Mouse (Mus musculus) right cerebral cortex, postnatal 25 days (tissue): ENCODE data around the gene Ankrd10.
"Not testable (repeated sequence)": the region's sequence is repeated elsewhere in the genome, so short reads cannot be mapped to it uniquely, and the experiment has no call there.

ENCODE experiments used
- DNase-seq: peaks from one replicate; pipeline ENCODE4 v3.0.0; 2022

Ankrd10 gene

DNA sequence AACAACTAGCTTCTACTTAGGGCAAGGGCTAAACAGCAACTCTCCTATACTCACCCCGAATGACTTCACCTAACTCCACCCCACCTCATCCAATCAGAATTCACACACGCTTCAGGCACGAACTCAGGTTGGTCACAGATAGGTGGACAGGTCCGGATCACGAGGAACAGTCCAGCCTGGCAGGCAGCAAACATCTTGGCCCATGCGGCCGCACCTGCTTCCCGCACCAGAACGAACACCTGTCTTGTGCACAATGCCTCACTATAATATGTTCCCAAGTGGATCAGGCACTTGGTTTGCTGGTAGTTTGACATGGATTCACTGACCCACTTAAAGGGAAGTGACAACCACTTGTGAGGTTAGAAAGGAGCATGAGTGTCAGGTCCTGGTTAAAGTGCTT, 26.7 kb downstream of the Ankrd10 start:
- no peak for DNase-seq

- DNase-seq, result peak; percentile 24
Observed at GRCm38 (mm10) chr8:11602006-11602680, 33.4 kb downstream of the Ankrd10 start.

DNA sequence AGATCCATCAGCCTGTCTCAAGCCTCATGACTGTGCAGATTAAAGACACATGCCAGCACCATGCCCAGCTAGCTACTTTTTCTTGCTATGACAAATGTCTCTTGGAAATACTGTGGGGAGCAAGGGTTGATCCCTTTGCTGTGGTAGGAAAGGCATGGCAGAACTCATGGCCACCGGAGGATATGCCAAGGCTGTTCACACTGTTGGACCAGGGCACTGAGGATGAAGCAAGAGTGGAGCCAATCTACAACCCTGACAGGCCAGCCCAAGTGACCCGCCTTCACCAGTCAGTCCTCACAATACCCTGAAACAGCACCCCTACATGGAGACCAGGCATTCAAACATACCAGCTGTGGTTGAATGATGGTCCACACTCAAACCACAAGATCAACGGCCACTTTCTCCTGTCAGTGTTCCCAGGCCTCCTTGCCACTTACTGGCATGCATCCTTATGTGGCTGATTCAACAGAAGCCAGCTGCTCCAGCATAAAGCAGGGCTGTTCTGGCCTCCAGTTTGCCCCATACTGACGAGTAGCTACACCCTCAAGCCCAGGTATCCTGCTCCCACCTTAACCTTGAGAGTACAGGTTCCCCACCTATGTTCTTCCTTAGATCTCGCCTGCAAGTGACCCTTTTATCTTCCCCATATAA, 35.1 kb downstream of the Ankrd10 start:
- DNase-seq, result no peak

- no peak for DNase-seq
Observed at GRCm38 (mm10) chr8:11593222-11593884, 42.2 kb downstream of the Ankrd10 start.

- no peak for DNase-seq
Observed at GRCm38 (mm10) chr8:11592296-11592695, 43.3 kb downstream of the Ankrd10 start.

DNA sequence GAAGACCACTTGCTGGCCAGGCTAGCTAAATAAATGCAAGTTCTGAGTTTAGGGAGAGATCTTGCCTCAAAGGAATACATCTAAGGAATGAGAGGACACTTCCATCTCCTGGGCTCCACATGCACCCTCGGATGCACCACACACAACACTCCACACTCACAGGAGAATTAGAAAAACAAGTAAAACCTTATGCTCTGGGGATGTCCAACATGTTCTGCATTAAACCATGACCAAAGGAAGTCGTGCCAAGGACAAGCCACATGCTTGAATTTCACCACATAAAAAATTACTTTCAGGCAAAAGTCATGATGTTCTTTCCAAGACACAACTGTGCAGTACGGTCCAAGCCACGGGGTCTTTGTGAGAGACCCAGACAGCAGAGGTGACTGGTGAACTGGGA, 43.7 kb downstream of the Ankrd10 start:
- DNase-seq, result no peak

DNA sequence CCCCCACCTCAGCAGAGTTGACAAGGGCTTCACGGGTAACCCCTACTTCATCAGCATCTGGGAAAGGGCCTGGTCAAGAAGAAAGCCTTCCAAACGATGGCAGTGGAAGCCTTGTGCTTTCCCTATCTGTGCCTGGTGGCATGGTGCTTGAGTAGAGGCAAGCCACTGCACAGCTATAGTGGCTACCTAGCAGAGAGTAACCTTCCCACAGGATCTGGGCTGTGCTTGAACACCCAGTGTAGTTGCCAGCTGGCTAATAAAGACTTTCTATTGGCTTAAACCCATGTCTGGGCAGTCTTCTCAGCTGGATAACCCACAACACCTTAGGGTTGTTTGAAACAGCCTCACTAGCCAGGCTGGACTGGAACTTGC, 49.2 kb downstream of the Ankrd10 start:
- DNase-seq, result no peak

DNA sequence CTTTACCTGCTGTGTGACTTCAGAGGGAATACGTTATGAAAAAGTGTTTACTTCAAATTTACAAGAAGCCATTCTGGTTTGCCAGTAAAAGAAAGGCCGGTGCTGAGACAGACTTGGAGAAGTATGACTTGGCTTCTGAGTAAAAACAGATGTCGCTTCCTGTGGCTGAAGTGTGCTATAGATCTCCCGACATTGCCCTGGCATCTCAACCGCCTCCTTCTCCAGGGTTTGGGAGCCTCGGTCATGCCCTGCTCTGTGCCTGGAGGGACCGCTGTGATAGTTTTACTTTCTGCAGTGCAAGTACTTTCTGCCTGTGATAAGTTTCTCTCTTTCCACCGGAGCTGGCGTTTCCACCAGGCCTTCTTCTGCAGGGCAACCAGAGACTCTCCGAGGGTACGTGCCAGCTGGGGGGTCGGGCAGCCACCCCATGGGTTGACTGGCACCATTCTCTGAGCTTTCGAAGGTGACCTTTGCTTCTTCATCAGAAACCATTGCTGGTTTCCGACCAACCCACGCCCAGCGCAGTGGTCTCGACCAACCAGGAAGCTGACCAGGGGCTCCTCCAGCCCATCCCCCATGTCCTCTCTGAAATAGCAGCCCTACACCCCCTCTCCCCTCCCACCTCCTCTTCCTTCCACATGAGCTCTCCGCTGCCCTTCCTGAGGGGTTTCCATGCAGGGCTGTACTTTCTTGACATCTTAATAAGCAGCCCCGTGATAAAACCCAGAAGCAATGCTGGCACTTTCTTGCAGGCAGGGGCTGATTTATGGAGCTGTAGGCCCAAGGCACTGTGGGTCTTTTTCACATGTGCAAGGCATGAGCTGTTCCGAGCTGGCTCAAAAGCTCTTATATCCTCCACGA, 49.8 kb downstream of the Ankrd10 start:
- no peak for DNase-seq

DNA sequence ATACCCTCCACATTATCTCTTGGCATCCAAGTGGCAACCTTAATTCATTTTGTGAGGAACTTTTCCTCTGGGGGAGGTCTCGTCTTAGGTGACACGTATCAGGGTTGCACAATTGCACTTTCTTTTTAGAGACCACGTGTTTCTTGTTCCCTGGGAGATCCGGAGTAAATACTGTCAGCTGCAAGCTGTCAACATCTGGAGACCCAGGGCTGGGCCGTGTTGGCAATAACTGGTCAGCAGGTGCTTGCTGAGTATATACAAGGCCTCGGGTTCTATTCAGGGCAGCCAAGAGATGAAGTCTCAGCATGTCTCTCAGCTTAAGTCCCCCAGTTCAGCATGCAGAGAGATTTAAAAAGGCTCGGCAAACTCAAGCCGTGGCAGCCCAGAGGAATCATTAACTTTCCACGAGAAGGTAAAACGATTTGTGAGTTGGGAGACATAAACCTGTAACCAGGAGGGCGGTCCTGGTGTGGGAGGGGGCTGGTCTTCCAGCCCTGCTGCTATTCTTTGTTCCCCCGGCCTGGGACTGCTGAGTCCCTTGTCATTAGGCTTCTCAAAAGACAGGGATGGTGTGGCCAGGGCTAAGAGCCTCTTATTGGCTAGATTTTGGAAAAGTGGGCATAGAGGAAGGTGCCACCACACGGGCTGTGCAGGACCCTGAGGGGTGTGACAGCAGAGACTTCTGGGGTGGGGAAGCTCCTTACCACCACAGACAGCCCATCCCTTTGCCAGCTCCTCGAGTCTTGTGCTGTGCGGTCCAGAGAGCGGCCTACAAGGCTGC, 59.8 kb downstream of the Ankrd10 start:
- no peak for DNase-seq

DNA sequence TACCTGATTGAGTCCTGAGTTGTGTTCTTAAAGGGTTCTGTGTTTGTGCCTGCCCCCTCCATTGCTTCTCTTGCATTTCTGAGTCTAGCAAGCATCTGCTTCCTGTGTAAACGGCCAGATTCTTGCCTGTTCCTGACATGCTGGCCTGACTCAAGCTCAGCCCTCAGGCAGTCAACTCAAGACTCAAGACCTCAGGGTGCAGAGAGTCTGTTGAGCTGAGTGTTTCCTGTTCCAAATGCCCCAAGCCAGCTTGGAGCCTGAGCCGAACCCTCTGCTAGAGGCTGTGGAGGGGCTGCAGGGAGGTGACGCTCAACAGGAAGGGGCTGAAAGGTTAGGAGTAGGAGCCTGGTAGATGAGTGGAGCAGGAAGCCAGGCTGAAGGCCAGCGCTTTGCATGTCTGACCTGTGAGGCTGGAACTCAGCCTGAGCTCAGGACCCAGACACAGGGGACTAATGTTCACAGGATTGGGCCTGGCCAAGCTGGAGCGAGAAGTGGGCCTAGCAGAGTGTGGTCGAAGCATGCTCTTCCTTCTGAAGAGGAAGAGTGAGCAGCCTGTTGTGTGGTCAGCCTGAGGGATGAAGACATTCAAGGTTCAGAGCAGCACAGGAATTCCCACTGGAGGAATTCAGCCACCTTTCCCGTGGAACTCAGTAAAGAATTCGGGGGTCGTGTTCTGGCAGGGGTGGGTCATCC, 60.5 kb downstream of the Ankrd10 start:
- no peak for DNase-seq

GRCm38 (mm10) chr8:11572428-11572827, 63.1 kb downstream of the Ankrd10 start:
- no peak for DNase-seq

DNA sequence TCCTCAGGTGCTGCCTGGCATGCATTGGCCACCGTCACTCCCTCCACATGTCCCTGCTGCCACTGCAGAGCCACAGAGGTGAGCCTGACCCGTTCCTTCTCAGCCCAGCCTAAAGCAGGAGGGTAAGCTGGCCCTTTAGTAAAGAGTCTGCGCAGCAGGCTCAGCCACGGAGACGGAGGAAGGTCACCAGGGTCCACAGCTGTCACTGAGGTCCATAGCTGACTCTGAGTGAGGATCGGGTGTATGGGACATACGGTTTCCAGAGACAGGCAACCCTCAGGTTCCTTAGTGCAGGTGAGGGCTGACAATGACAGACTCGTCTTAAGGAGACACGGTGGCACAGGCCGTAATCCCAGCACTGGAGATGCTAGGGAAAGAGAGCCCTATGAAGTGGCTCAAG, 63.6 kb downstream of the Ankrd10 start:
- DNase-seq, result no peak

DNA sequence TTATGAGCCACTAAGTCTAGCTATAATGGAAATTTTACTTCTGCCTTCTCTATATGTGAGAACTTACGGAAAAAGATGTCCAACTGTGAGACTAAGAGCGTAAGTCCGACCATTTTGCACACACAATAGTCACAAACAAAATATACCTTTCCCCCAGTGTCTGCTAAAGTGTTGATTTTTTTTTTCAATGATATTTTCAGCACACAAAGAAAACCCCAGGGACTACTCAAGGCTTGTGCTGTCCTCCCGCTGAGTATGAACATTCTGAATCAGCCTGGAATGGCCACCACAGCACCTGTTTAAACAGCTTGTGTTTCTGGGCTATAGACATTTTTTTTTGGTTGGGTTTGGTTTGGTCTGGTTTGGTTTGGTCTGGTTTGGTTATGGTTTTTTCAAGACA, 64.8 kb downstream of the Ankrd10 start:
- DNase-seq, result no peak

DNA sequence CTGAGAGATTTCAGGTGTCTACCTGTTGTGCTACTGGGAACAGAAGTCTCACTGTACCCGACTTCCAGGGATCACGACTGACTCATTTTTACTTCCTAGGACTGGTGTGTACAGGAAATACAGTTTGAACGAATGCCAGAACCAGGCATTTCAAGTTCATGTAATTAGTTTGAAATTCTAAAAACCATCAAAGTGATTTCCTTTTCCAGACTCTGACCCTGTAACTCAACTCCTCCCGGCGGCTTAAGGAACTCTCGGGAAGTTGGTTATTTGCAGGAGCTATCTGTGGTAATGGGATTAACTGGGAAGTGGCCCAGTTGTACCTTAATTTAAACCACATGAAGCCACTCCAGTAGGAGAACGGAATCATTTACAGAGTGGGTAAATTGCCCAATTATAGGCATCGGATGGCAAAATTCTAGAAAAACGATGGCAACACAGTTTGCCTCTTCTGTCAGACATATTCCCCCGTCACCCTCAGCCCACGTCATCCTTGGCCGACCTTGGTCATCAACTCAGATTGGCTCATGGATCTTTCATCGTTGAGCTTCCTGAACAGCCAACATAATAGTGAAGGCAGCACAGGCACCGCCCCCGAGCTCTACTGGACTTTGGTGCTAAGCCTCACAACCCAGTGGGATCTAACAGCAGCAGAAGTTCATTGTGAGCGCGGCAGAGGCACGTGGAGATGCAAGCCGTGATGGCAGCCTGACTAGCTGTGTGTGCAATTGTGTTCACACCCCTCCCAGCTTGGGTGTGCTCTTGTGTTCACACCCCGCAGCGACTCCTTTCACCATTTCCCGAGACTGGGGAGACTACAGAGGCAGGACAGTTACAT, 66.1 kb downstream of the Ankrd10 start:
- no peak for DNase-seq

DNA sequence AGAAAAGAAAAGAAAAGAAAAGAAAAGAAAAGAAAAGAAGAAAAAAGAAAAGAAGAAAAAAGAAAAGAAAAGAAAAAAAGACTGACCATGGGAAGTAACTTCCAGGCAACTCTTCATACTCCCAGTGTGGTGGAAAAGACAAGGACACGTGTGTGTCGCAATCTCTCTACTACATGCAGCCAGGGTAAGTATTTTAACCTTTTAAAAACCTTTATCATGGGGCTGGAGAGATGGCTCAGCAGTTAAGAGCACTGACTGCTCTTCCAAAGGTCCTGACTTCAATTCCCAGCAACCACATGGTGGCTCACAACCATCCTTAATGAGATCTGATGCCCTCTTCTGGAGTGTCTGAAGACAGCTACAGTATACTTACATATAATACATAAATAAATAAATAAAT, 67.4 kb downstream of the Ankrd10 start:
- DNase-seq, result not testable (repeated sequence)

DNA sequence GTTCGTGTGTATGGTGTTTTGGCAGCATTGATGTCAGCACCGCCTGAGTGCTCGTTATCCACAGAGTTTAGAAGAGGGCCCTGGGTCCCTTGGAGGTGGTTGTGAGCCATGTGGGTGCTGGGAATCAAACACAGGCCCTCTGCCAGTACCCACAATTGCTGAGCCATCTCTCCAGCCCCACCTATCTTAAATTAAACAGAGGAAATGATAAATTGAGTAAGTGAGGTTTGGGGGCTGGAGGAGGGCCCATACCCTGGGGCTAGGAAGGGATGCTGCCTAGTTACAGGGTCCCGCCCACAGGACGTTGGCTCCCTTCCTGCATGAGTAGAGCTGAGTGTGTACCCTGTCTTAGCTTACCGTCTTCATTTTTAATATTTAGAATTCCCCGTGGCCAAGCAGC, 70.8 kb downstream of the Ankrd10 start:
- DNase-seq, result no peak

DNA sequence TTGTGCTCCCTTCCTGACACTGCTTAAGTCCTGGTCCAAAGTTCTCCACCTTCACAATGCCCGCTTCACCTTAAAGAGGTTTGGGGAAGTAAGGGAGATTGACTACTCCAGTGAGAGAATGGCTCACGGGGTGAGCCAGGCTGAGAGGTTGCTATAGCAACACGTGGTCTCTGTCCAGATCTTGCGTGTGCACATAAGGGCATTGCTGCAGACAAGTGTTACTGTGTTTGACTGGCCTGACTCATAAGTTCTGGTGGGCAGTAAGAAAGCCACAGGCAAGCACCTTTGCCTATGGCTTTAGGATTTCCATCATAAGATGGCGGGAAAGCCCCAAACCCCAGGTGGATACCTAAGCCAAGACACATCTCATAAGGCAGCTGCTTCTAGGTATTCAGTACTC, 71.3 kb downstream of the Ankrd10 start:
- no peak for DNase-seq
